Mouse (Mus musculus) spleen, adult 2 months (tissue): Measurements from ENCODE around the gene Slc24a4. TPM values are rescaled to one million over a fixed set of nuclear protein-coding genes. Genes with fewer than 3 reads are reported as not detected.

Experiments used
- DNase-seq, 2 experiments: peaks; one replicate each; pipeline versions ENCODE4 v3.0.0 to v3.0.0-alpha.2; 2012 to 2021; ENCODE audit warnings: low spot score in 2 of 2, low read depth in 1 of 2
- H3K27ac ChIP-seq: fragments of 200-500 bp; 2 replicates; pipeline ENCODE4 v1.5.1; 2012; ENCODE audit warnings: low read length, inconsistent platforms; ENCODE audit not compliant: insufficient read depth
- H3K27me3 ChIP-seq: fragments of 200-500 bp; 2 replicates; pipeline ENCODE4 v1.6.1; 2012; ENCODE audit warnings: mild to moderate bottlenecking, moderate library complexity, low read length, inconsistent platforms; ENCODE audit not compliant: control insufficient read depth, insufficient read depth
- H3K36me3 ChIP-seq: fragments of 200-500 bp; 2 replicates; pipeline ENCODE4 v1.6.1; 2012; ENCODE audit warnings: mild to moderate bottlenecking, low read length, inconsistent platforms; ENCODE audit not compliant: control insufficient read depth, insufficient read depth
- H3K4me1 ChIP-seq: fragments of 200-500 bp; 2 replicates; pipeline ENCODE4 v1.6.1; 2011; ENCODE audit warnings: inconsistent platforms; ENCODE audit not compliant: control insufficient read depth, insufficient read depth, insufficient read length
- H3K4me3 ChIP-seq: fragments of 200-500 bp; 2 replicates; pipeline ENCODE4 v1.5.1; 2011; ENCODE audit warnings: mild to moderate bottlenecking, inconsistent platforms; ENCODE audit not compliant: insufficient read depth, insufficient read length; ENCODE audit errors: extremely low read depth
- CTCF ChIP-seq: fragments of 200-500 bp; IDR thresholded peaks from 2 replicates; pipeline ENCODE4 v1.5.1; 2011; ENCODE audit warnings: mild to moderate bottlenecking, inconsistent platforms; ENCODE audit not compliant: insufficient read depth, insufficient read length, insufficient replicate concordance; ENCODE audit errors: extremely low read depth
- POLR2A ChIP-seq: fragments of 200-500 bp; IDR thresholded peaks from 2 replicates; pipeline ENCODE4 v1.6.1; 2011; ENCODE audit warnings: low read depth, low read length, inconsistent platforms
- WGBS: fragments of 180-500 bp; shearing (Covaris S2); methylation state at CpG from one replicate; pipeline ENCODE4 v1.1.7; 2018; 5-methylcytosine and 5-hydroxymethylcytosine counted together
- polyA plus RNA-seq: library from polyadenylated mRNA; depleted of rRNA; stranded (reverse); fragments of >200 nt; gene quantifications from 2 replicates; pipeline ENCODE4 v1.2.3, GENCODE M21; 2012

Slc24a4 gene
- polyA plus RNA-seq, 1 experiment, result not detected

DNA sequence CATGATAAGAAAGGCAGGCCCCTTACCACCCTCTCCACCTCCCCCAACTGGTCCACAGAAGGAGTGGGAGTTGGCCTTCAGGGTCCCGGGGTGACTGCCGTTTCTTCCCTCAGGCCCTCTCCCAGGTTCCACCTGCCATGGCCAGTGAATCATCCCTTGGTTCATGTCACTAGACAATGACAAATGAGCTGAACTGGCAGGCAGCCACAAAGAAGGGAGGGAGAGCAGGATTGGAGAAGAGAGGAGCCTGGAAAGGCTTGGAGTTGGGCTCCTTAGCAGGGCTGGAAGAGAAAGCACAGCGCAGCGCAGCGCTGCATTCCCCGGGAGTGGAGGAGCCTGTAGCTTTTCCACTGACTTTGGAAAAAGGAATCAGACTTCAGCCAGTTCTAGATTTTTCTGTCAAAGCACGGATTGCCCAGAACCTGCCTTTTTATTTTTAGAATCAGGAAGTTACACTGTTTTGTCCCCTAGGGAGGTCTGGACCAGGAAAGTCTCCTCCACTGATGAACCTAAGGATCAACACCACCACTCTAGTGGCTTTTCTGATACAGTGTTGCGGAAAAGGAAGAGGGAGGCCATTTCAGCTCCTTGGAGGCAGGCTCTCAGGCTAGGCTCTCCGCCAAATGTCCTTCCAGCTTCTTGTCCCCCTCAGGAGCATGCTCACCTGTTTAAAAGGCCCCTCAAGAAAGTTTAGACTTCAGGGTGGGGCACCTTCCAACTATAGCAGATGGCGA lies 158.3 kb downstream of the Slc24a4 start:
- Histone ChIP-seq H3K27me3 (no peaks in the 10 kb centered on the region), H3K36me3 (no peaks in the 10 kb centered on the region), H3K27ac (no peak overlapping the region), H3K4me3 (no peak overlapping the region), H3K4me1 (peaks cover 24% of the 10 kb centered on the region; the same call in 1 of the 2 replicates)
- TF ChIP-seq CTCF (no peak), POLR2A (no peak)
- WGBS, result 74% methylated on average over 10 of the region's 10 CpGs
- DNase-seq, result no peak

DNA sequence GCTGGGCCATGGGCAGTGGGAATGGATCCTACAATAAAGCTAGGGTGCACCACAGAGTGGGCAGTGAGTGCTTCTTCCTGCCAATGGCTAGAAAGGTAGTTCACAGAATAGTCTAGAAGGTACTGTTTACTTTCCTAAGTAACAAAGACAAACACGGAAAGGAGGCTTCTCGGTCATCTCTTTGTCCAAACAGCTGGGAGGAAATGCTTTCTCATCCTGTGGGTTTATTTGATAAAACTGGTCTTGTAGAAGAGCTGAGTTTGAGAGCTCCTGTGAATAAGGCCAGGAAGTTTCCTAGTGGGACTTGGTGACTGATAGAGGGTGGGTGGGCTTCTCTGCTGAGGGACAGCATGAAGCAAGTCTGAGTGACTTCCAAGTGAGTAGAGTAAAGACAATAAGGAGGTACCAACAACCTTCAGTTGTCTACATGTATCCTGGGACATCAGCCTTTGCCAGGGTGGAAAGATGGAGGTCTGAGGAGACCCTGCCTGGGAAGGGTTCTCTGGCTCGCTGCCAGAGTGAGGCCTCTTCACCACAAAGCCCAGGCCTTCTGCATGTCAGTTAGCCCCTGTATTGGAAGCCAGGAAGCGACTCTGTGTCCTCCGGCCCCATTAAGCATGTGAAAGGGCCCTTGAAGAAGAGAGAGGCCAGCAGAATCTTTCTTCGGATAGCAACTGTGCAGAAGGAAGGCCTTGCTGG lies 159.5 kb downstream of the Slc24a4 start:
- Histone ChIP-seq H3K4me3 (no peak overlapping the region), H3K27ac (no peak overlapping the region), H3K4me1 (peaks cover 32% of the 10 kb centered on the region), H3K27me3 (no peaks in the 10 kb centered on the region), H3K36me3 (no peaks in the 10 kb centered on the region)
- DNase-seq, result no peak
- no peak for TF ChIP-seq CTCF
- no peak for TF ChIP-seq POLR2A
- 55% methylated on average over 6 of the region's 6 CpGs for WGBS

DNA sequence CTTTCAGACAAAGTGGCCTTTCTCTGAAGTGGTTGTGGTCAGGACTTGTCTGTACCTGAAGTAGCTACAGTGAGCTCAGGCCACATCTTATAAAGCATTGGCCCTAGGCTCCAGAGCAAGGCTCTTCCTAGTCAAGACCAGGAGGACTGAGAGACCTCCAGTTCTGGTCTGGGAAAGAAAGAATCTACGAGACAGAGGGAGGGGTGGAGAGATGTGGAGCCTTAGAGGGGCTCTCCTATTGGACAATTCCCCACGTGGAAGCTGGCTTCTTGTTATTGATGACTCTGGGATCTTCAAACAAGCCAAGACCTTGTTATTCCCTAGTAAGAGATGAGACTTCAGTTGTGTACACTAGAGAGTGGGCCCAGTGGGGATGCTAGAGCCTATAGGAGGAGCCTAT lies 160.3 kb downstream of the Slc24a4 start:
- no peak for DNase-seq
- 68% methylated on average over 2 of the region's 2 CpGs for WGBS
- Histone ChIP-seq H3K27me3 (no peaks in the 10 kb centered on the region), H3K4me3 (no peak overlapping the region), H3K27ac (no peak overlapping the region), H3K36me3 (no peaks in the 10 kb centered on the region), H3K4me1 (peaks cover 36% of the 10 kb centered on the region)
- TF ChIP-seq POLR2A (no peak), CTCF (no peak)

DNA sequence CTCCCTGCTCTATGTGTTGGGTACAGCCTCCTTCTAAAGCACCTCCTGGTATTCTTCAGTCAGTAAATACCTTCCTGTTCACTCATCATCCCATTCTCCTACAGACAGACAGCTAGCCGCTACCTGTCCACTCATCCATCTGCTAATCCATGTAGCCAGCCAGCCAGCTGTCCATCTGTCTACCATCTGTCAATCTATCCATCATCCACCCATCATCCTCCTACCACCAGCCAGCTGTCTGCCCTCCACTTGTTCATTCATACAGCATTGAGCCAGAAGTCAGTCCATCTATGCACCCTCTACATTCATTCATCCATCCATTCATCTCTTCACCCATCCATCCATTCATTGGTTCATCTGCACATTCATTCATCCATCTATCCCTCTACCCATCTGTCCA lies 161.0 kb downstream of the Slc24a4 start:
- no peak for DNase-seq
- WGBS, result 93% methylated on average over 1 of the region's 1 CpGs
- Histone ChIP-seq H3K27me3 (no peaks in the 10 kb centered on the region), H3K4me1 (peaks cover 36% of the 10 kb centered on the region), H3K4me3 (no peak overlapping the region), H3K27ac (no peak overlapping the region), H3K36me3 (no peaks in the 10 kb centered on the region)
- TF ChIP-seq POLR2A (no peak), CTCF (no peak)

DNA sequence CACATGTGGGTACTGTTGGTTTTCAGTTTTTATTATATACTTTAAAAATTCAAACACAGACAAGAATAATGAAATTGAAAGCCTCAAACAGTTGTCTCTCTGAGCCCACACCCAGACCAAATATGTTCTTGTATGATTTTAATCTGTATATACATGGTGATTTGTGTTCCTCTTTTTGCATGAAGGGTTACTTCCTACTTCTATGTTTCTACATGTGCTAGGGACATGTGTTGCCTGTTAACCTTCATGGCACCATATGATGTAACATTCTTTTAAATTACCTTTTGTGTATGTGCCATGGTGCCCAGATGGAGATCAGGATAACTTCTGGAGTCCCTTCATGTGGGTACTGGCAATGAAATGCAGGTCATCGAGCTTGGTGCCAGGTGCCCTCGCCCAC lies 162.1 kb downstream of the Slc24a4 start:
- WGBS, result 91% methylated on average over 2 of the region's 2 CpGs
- H3K27me3 ChIP-seq, result no peaks in the 10 kb centered on the region
- no peak overlapping the region for H3K4me3 ChIP-seq
- H3K36me3 ChIP-seq, result no peaks in the 10 kb centered on the region
- H3K4me1 ChIP-seq, result peaks cover 38% of the 10 kb centered on the region
- TF ChIP-seq CTCF (no peak), POLR2A (no peak)
- no peak for DNase-seq
- H3K27ac ChIP-seq, result no peak overlapping the region

GRCm38 (mm10) chr12:102291686-102292085 lies 163.2 kb downstream of the Slc24a4 start:
- no peak overlapping the region for H3K4me3 ChIP-seq
- H3K27ac ChIP-seq, result peak overlapping the region; percentile 6; the same call in 1 of the 2 replicates
- no peaks in the 10 kb centered on the region for H3K36me3 ChIP-seq
- TF ChIP-seq CTCF (no peak), POLR2A (no peak)
- 27% methylated on average over 6 of the region's 6 CpGs for WGBS
- H3K4me1 ChIP-seq, result peaks cover 42% of the 10 kb centered on the region
- no peaks in the 10 kb centered on the region for H3K27me3 ChIP-seq
- peak in 1 of 2 experiments; percentile 36 for DNase-seq
